Mouse (Mus musculus): ENCODE data around the gene Ppp2r5d. TPM values are rescaled to one million over a fixed set of nuclear protein-coding genes. Genes with fewer than 3 reads are reported as not detected.

Ppp2r5d gene
- polyA plus RNA-seq, 1 experiment from 2014 or later: 89.4 TPM

- H3K9ac ChIP-seq (ENCODE audit: low read depth, low read length): no peak overlapping the region
- 0 out of 2 replicates have a peak, but pooled peaks cover 2% of the 10 kb centered on the region for H3K4me1 ChIP-seq (replicated peaks; ENCODE audit: control insufficient read depth, insufficient read depth, low read length)
- H3K27ac ChIP-seq (ENCODE audit: low read depth, low read length): no peak overlapping the region
- DNase-seq (ENCODE audit: low spot score): no peak
- H3K9me3 ChIP-seq (ENCODE audit: control insufficient read depth, low read length): no peaks in the 10 kb centered on the region
- H3K36me3 ChIP-seq (ENCODE audit: control insufficient read depth, insufficient read depth, low read length): no peaks in the 10 kb centered on the region
- no peak for ATAC-seq (ENCODE audit: low FRiP score)
- 91% methylated on average over 6 of the region's 6 CpGs for WGBS
- no peak overlapping the region; the same call in 1 of the 2 replicates for H3K4me2 ChIP-seq (replicated peaks; ENCODE audit: low read depth, low read length)
- no peaks in the 10 kb centered on the region for H3K27me3 ChIP-seq (ENCODE audit: control insufficient read depth, insufficient read depth, low read length)
- no peak overlapping the region for H3K4me3 ChIP-seq (ENCODE audit: low read depth, low read length)
Measured at GRCm38 (mm10) chr17:46698515-46698914, 6.4 kb downstream of the Ppp2r5d start.

- H3K27me3 ChIP-seq (ENCODE audit: control insufficient read depth, insufficient read depth, low read length): no peaks in the 10 kb centered on the region
- ATAC-seq (ENCODE audit: low FRiP score) (no peak), DNase-seq (ENCODE audit: low spot score) (no peak)
- no peak overlapping the region for H3K27ac ChIP-seq (ENCODE audit: low read depth, low read length)
- H3K4me1 ChIP-seq (replicated peaks; ENCODE audit: control insufficient read depth, insufficient read depth, low read length): no peaks in the 10 kb centered on the region
- H3K4me2 ChIP-seq (replicated peaks; ENCODE audit: low read depth, low read length): no peak overlapping the region
- WGBS: 79% methylated on average over 1 of the region's 1 CpGs
- no peak overlapping the region for H3K9ac ChIP-seq (ENCODE audit: low read depth, low read length)
- H3K4me3 ChIP-seq (ENCODE audit: low read depth, low read length): no peak overlapping the region
- no peaks in the 10 kb centered on the region for H3K9me3 ChIP-seq (ENCODE audit: control insufficient read depth, low read length)
- H3K36me3 ChIP-seq (ENCODE audit: control insufficient read depth, insufficient read depth, low read length): no peaks in the 10 kb centered on the region
Measured at GRCm38 (mm10) chr17:46694517-46695063, 10.3 kb downstream of the Ppp2r5d start.

GRCm38 (mm10) chr17:46691390-46691789, 13.5 kb downstream of the Ppp2r5d start:
- ATAC-seq (ENCODE audit: low FRiP score): no peak
- no peak overlapping the region for H3K9ac ChIP-seq (ENCODE audit: low read depth, low read length)
- WGBS: 91% methylated on average over 2 of the region's 2 CpGs
- H3K4me2 ChIP-seq (replicated peaks; ENCODE audit: low read depth, low read length): no peak overlapping the region
- H3K9me3 ChIP-seq (ENCODE audit: control insufficient read depth, low read length): no peaks in the 10 kb centered on the region
- no peak for DNase-seq (ENCODE audit: low spot score)
- no peak overlapping the region for H3K4me3 ChIP-seq (ENCODE audit: low read depth, low read length)
- H3K27me3 ChIP-seq (ENCODE audit: control insufficient read depth, insufficient read depth, low read length): no peaks in the 10 kb centered on the region
- no peaks in the 10 kb centered on the region for H3K4me1 ChIP-seq (replicated peaks; ENCODE audit: control insufficient read depth, insufficient read depth, low read length)
- peaks cover 1% of the 10 kb centered on the region; the same call in 1 of the 2 replicates for H3K36me3 ChIP-seq (ENCODE audit: control insufficient read depth, insufficient read depth, low read length)
- no peak overlapping the region for H3K27ac ChIP-seq (ENCODE audit: low read depth, low read length)

GRCm38 (mm10) chr17:46690665-46691064, 14.2 kb downstream of the Ppp2r5d start:
- Histone ChIP-seq H3K36me3 (ENCODE audit: control insufficient read depth, insufficient read depth, low read length) (peaks cover 7% of the 10 kb centered on the region; the same call in 1 of the 2 replicates), H3K27ac (ENCODE audit: low read depth, low read length) (no peak overlapping the region), H3K27me3 (ENCODE audit: control insufficient read depth, insufficient read depth, low read length) (no peaks in the 10 kb centered on the region), H3K4me1 (replicated peaks; ENCODE audit: control insufficient read depth, insufficient read depth, low read length) (no peaks in the 10 kb centered on the region), H3K9ac (ENCODE audit: low read depth, low read length) (no peak overlapping the region), H3K4me2 (replicated peaks; ENCODE audit: low read depth, low read length) (no peak overlapping the region), H3K9me3 (ENCODE audit: control insufficient read depth, low read length) (no peaks in the 10 kb centered on the region), H3K4me3 (ENCODE audit: low read depth, low read length) (no peak overlapping the region)
- ATAC-seq (ENCODE audit: low FRiP score) (no peak), DNase-seq (ENCODE audit: low spot score) (no peak)
- WGBS: 95% methylated on average over 12 of the region's 12 CpGs

- H3K9ac ChIP-seq (ENCODE audit: low read depth, low read length): no peak overlapping the region
- 91% methylated on average over 6 of the region's 6 CpGs for WGBS
- H3K27ac ChIP-seq (ENCODE audit: low read depth, low read length): no peak overlapping the region
- DNase-seq (ENCODE audit: low spot score) (no peak), ATAC-seq (ENCODE audit: low FRiP score) (no peak)
- H3K9me3 ChIP-seq (ENCODE audit: control insufficient read depth, low read length): no peaks in the 10 kb centered on the region
- no peak overlapping the region for H3K4me2 ChIP-seq (replicated peaks; ENCODE audit: low read depth, low read length)
- H3K4me3 ChIP-seq (ENCODE audit: low read depth, low read length): no peak overlapping the region
- no peaks in the 10 kb centered on the region for H3K27me3 ChIP-seq (ENCODE audit: control insufficient read depth, insufficient read depth, low read length)
- peaks cover 19% of the 10 kb centered on the region for H3K36me3 ChIP-seq (ENCODE audit: control insufficient read depth, insufficient read depth, low read length)
- H3K4me1 ChIP-seq (replicated peaks; ENCODE audit: control insufficient read depth, insufficient read depth, low read length): 0 out of 2 replicates have a peak, but pooled peaks cover 5% of the 10 kb centered on the region
Measured at GRCm38 (mm10) chr17:46685913-46686312, 19.0 kb downstream of the Ppp2r5d start.

- Histone ChIP-seq H3K9ac (ENCODE audit: low read depth, low read length) (no peak overlapping the region), H3K4me1 (replicated peaks; ENCODE audit: control insufficient read depth, insufficient read depth, low read length) (peaks cover 9% of the 10 kb centered on the region; the same call in 1 of the 2 replicates), H3K36me3 (ENCODE audit: control insufficient read depth, insufficient read depth, low read length) (peaks cover 19% of the 10 kb centered on the region), H3K4me2 (replicated peaks; ENCODE audit: low read depth, low read length) (no peak overlapping the region), H3K27ac (ENCODE audit: low read depth, low read length) (no peak overlapping the region), H3K9me3 (ENCODE audit: control insufficient read depth, low read length) (no peaks in the 10 kb centered on the region), H3K27me3 (ENCODE audit: control insufficient read depth, insufficient read depth, low read length) (no peaks in the 10 kb centered on the region), H3K4me3 (ENCODE audit: low read depth, low read length) (no peak overlapping the region)
- whole genome bisulfite sequencing: 82% methylated on average over 16 of the region's 16 CpGs
- ATAC-seq (ENCODE audit: low FRiP score) (no peak), DNase-seq (ENCODE audit: low spot score) (no peak)
Measured at GRCm38 (mm10) chr17:46682654-46683389, 22.1 kb downstream of the Ppp2r5d start.

- 26% methylated on average over 12 of the region's 12 CpGs for whole genome bisulfite sequencing
- Histone ChIP-seq H3K4me1 (replicated peaks; ENCODE audit: control insufficient read depth, insufficient read depth, low read length) (peaks cover 9% of the 10 kb centered on the region; the same call in 1 of the 2 replicates), H3K27ac (ENCODE audit: low read depth, low read length) (peak overlapping the region; percentile 61), H3K4me3 (ENCODE audit: low read depth, low read length) (peak overlapping the region; percentile 89), H3K4me2 (replicated peaks; ENCODE audit: low read depth, low read length) (peak overlapping the region; percentile 88), H3K36me3 (ENCODE audit: control insufficient read depth, insufficient read depth, low read length) (peaks cover 19% of the 10 kb centered on the region), H3K27me3 (ENCODE audit: control insufficient read depth, insufficient read depth, low read length) (no peaks in the 10 kb centered on the region), H3K9me3 (ENCODE audit: control insufficient read depth, low read length) (no peaks in the 10 kb centered on the region), H3K9ac (ENCODE audit: low read depth, low read length) (peak overlapping the region; percentile 60)
- ATAC-seq (ENCODE audit: low FRiP score): no peak
- DNase-seq (ENCODE audit: low spot score): peak; percentile 17
Measured at GRCm38 (mm10) chr17:46681466-46682118, 23.3 kb downstream of the Ppp2r5d start.

GRCm38 (mm10) chr17:46680760-46681373, 24.0 kb downstream of the Ppp2r5d start, which contains the start of gene Klhdc3:
TSS of gene Klhdc3 (minus strand) at chr17:46680914.
- H3K27ac ChIP-seq (ENCODE audit: low read depth, low read length): peak within 1 kb of the TSS; percentile 86
- DNase-seq (ENCODE audit: low spot score): peak; percentile 99
- H3K27me3 ChIP-seq (ENCODE audit: control insufficient read depth, insufficient read depth, low read length): no peaks in the 10 kb centered on the region
- peaks cover 9% of the 10 kb centered on the region; the same call in 1 of the 2 replicates for H3K4me1 ChIP-seq (replicated peaks; ENCODE audit: control insufficient read depth, insufficient read depth, low read length)
- ATAC-seq (ENCODE audit: low FRiP score): peak; percentile 98
- H3K4me2 ChIP-seq (replicated peaks; ENCODE audit: low read depth, low read length): peak within 1 kb of the TSS; percentile 88
- H3K4me3 ChIP-seq (ENCODE audit: low read depth, low read length): peak within 1 kb of the TSS; percentile 89
- peaks cover 17% of the 10 kb centered on the region for H3K36me3 ChIP-seq (ENCODE audit: control insufficient read depth, insufficient read depth, low read length)
- H3K9me3 ChIP-seq (ENCODE audit: control insufficient read depth, low read length): no peaks in the 10 kb centered on the region
- 1% methylated on average over 46 of the region's 49 CpGs for WGBS
- H3K9ac ChIP-seq (ENCODE audit: low read depth, low read length): peak within 1 kb of the TSS; percentile 67
